Comparison of ENCODE assay signal across 17 mouse cellular contexts in the genomic region with DNA sequence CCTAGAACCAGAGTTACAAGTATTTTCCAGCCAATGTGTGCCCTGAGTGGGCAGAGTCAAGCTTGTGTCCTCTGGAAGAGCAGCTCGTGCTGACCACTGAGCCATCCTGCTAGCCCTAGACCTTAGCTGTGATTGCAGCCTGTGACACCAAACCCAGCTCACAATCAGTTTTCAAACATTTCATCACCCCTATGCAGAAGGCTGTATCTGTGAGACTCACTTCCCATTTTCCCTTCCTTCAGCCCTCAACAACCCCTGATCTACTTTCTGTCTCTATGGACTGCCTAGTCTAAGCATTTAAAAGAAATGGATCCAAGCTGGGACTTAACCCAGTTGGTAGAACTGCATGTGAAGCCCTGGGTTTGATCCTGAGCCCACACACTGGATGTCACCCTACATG. TPM values are rescaled to one million over a fixed set of nuclear protein-coding genes. Genes with fewer than 3 reads are reported as not detected.
"Had no signal": no experiment of that assay in that cellular context is flagged by ENCODE, and none has a peak within 500 bp of the region (broad histone marks: within the 10 kb centered on the region; RNA-seq: fewer than 3 reads in every experiment).

No protein-coding gene starts in this region.

- DNase-seq: retina, postnatal 1 day; right cerebral cortex, adult 18-20 months; right cerebral cortex, postnatal 25 days; right cerebral cortex, postnatal 4 days; spleen, adult 18-20 months; thymus, adult 18-20 months; thymus, adult 2 months; thymus, postnatal 14 days; thymus, postnatal 25 days; thymus, postnatal 36 days; thymus, postnatal 4 days had no signal

- H3K36me3 ChIP-seq: neural tube, embryonic 12.5 days; neural tube, embryonic 13.5 days; neural tube, embryonic 15.5 days; stomach, embryonic 15.5 days had no signal

- H3K9ac ChIP-seq: neural tube, embryonic 12.5 days; neural tube, embryonic 13.5 days; neural tube, embryonic 15.5 days; stomach, embryonic 15.5 days had no signal

- H3K27ac ChIP-seq: neural tube, embryonic 12.5 days; neural tube, embryonic 13.5 days; neural tube, embryonic 15.5 days; stomach, embryonic 15.5 days; stomach, postnatal 0 days had no signal

- H3K9me3 ChIP-seq: neural tube, embryonic 13.5 days; neural tube, embryonic 15.5 days; stomach, embryonic 15.5 days had no signal

- H3K4me3 ChIP-seq: neural tube, embryonic 12.5 days; neural tube, embryonic 13.5 days; neural tube, embryonic 15.5 days; stomach, embryonic 15.5 days had no signal

RNA-seq across cellular contexts. Expression of gene Col8a2, which starts 18.8 kb away (rescaled TPM):
- total RNA-seq: neutrophil, adult 5-6 weeks had no signal

RNA-seq across cellular contexts. Expression of gene Tekt2, which starts 20.1 kb away (rescaled TPM):
- total RNA-seq: neutrophil, adult 5-6 weeks had no signal
